ENCODE assay signal across 14 mouse cellular contexts in genomic region chr15:88829791-88830440, GRCm38 (mm10). TPM values are rescaled to one million over a fixed set of nuclear protein-coding genes. Genes with fewer than 3 reads are reported as not detected.
A peak's percentile ranks its signal among the peaks of the same experiment; 100 is the strongest.
DNase-seq lines count a peak whose midpoint lies in the region; ATAC-seq and TF ChIP-seq lines count a peak whose summit lies in the region.
"Had no signal": no experiment of that assay in that cellular context is flagged by ENCODE, and none has a peak within 500 bp of the region (broad histone marks: within the 10 kb centered on the region; RNA-seq: fewer than 3 reads in every experiment).

No protein-coding gene starts in this region.

- peaks cover 39% of the 10 kb centered on the region for H3K4me1 ChIP-seq in heart, postnatal 0 days (ENCODE audit: control insufficient read depth, insufficient read depth)
- no peaks in the 10 kb centered on the region for H3K4me1 ChIP-seq in midbrain, postnatal 0 days (ENCODE audit: insufficient read depth, low read length)
- H3K4me1 ChIP-seq in midbrain, embryonic 15.5 days, result no peaks in the 10 kb centered on the region; the same call in 1 of the 2 replicates

- 0 out of 2 replicates have a peak overlapping the region, but pooled peaks have one; percentile 21 for H3K27ac ChIP-seq in heart, postnatal 0 days (ENCODE audit: low read depth)
- H3K27ac ChIP-seq in midbrain, postnatal 0 days (ENCODE audit: low read depth, low read length), result no peak overlapping the region
- no peak overlapping the region for H3K27ac ChIP-seq in midbrain, embryonic 15.5 days

- H3K4me3 ChIP-seq in heart, postnatal 0 days (ENCODE audit: low read depth, low read length), result no peak overlapping the region
- H3K4me3 ChIP-seq in midbrain, postnatal 0 days (ENCODE audit: low read depth, low read length), result no peak overlapping the region
- no peak overlapping the region for H3K4me3 ChIP-seq in midbrain, embryonic 15.5 days
- H3K4me3 ChIP-seq: erythroblast, embryonic 14.5 days had no signal

- DNase-seq in cerebellum, adult 11-12 months, result peak; percentile 45
- no peak for DNase-seq in heart, postnatal 0 days (ENCODE audit: low spot score)
- DNase-seq in heart, adult 8-10 months (ENCODE audit: low spot score), result no peak
- DNase-seq in midbrain, postnatal 0 days (ENCODE audit: low spot score), result no peak
- no peak for DNase-seq in thymus, postnatal 0 days (ENCODE audit: low spot score)
- DNase-seq in urinary bladder, postnatal 14 days (ENCODE audit: low spot score), result no peak
- DNase-seq: B cell, adult 2 months had no signal

- H3K9ac ChIP-seq in heart, postnatal 0 days (replicated peaks; ENCODE audit: low read depth, low read length), result no peak overlapping the region
- H3K9ac ChIP-seq in midbrain, postnatal 0 days (replicated peaks; ENCODE audit: low read length, poor library complexity, severe bottlenecking), result no peak overlapping the region
- H3K9ac ChIP-seq in midbrain, embryonic 15.5 days, result no peak overlapping the region

- H3K4me2 ChIP-seq in heart, postnatal 0 days (ENCODE audit: low read depth, low read length), result no peak overlapping the region
- H3K4me2 ChIP-seq in midbrain, postnatal 0 days (ENCODE audit: low read depth, low read length, poor library complexity, severe bottlenecking), result no peak overlapping the region
- H3K4me2 ChIP-seq in midbrain, embryonic 15.5 days, result no peak overlapping the region

- 53% methylated on average over 6 of the region's 6 CpGs for WGBS in heart, postnatal 0 days
- 76% methylated on average over 6 of the region's 6 CpGs for WGBS in midbrain, postnatal 0 days
- WGBS in midbrain, embryonic 15.5 days, result 80% methylated on average over 6 of the region's 6 CpGs

- peaks cover 18% of the 10 kb centered on the region for H3K36me3 ChIP-seq in heart, postnatal 0 days (replicated peaks; ENCODE audit: control insufficient read depth, insufficient read depth, low read length)
- peaks cover 23% of the 10 kb centered on the region for H3K36me3 ChIP-seq in midbrain, postnatal 0 days (ENCODE audit: insufficient read depth, low read length)
- H3K36me3 ChIP-seq in midbrain, embryonic 15.5 days (replicated peaks), result peaks cover 13% of the 10 kb centered on the region

- no peaks in the 10 kb centered on the region for H3K9me3 ChIP-seq in heart, postnatal 0 days (replicated peaks; ENCODE audit: control insufficient read depth, low read length)
- H3K9me3 ChIP-seq in midbrain, postnatal 0 days (ENCODE audit: low read length), result no peaks in the 10 kb centered on the region
- no peaks in the 10 kb centered on the region for H3K9me3 ChIP-seq in midbrain, embryonic 15.5 days

- ATAC-seq in cerebellum, adult (ENCODE audit: insufficient number of reproducible peaks, low FRiP score, low TSS enrichment), result no peak
- no peak for ATAC-seq in heart, postnatal 0 days (ENCODE audit: insufficient read depth, low read depth)
- ATAC-seq in midbrain, postnatal 0 days (ENCODE audit: low FRiP score), result no peak
- no peak for ATAC-seq in midbrain, embryonic 15.5 days (replicated peaks)
- ATAC-seq: activated CD4-positive, CD25-positive, alpha-beta regulatory T cell, adult 4 months; intestine, postnatal 0 days; lung, postnatal 0 days; midbrain, embryonic 16.5 days had no signal

- H3K27me3 ChIP-seq in heart, postnatal 0 days (ENCODE audit: control insufficient read depth, insufficient read depth, low read length), result no peaks in the 10 kb centered on the region
- H3K27me3 ChIP-seq in midbrain, postnatal 0 days (ENCODE audit: insufficient read depth, low read length), result no peaks in the 10 kb centered on the region
- H3K27me3 ChIP-seq in midbrain, embryonic 15.5 days (replicated peaks), result no peaks in the 10 kb centered on the region

- no peak for TF ChIP-seq EP300 in heart, postnatal 0 days (IDR thresholded peaks at IDR 0.05; ENCODE audit: low read depth)

- no peak for TF ChIP-seq CTCF in heart, postnatal 0 days (IDR thresholded peaks at IDR 0.05; ENCODE audit: low read depth)
- TF ChIP-seq CTCF in midbrain, postnatal 0 days (IDR thresholded peaks at IDR 0.05), result 0 out of 2 replicates have a peak, but pooled peaks have one; percentile 2

RNA-seq across cellular contexts. Expression of gene Creld2, which starts 10.5 kb away (rescaled TPM):
- 23.3 and 24.0 TPM in 2 replicates for total RNA-seq in heart, postnatal 0 days (2014; rRNA removed; ENCODE audit: low replicate concordance)
- 26.3 and 35.3 TPM in 2 replicates for polyA plus RNA-seq in heart, postnatal 0 days (2015; fragmentation: Nextera tagmentation; extraction: Ambion mirVana)
- 10 to 100 TPM; 17.2 to 28.0 (median 21.1) TPM for total RNA-seq in heart, adult 8-10 months (2022)
- 25.4 and 31.5 TPM in 2 replicates for total RNA-seq in midbrain, postnatal 0 days (2014; rRNA removed)
- 38.2 and 41.7 TPM in 2 replicates for polyA plus RNA-seq in midbrain, postnatal 0 days (2015; fragmentation: Nextera tagmentation; extraction: Ambion mirVana)
- polyA plus RNA-seq in midbrain, embryonic 15.5 days (2015; fragmentation: Nextera tagmentation; extraction: Ambion mirVana), result 60.7 and 69.3 TPM in 2 replicates
- polyA plus RNA-seq in thymus, postnatal 0 days (2015; fragmentation: Nextera tagmentation; extraction: Ambion mirVana), result 63.6 and 78.9 TPM in 2 replicates

RNA-seq across cellular contexts. Expression of gene Alg12, which starts 10.8 kb away (rescaled TPM):
- total RNA-seq in heart, postnatal 0 days (2014; rRNA removed; ENCODE audit: low replicate concordance), result 19.5 and 21.8 TPM in 2 replicates
- polyA plus RNA-seq in heart, postnatal 0 days (2015; fragmentation: Nextera tagmentation; extraction: Ambion mirVana), result 6.4 and 6.5 TPM in 2 replicates
- 10 to 100 TPM in 2 of 4 experiments, 1 to 10 TPM in 2; 7.4 to 10.3 (median 9.9) TPM for total RNA-seq in heart, adult 8-10 months (2022)
- total RNA-seq in midbrain, postnatal 0 days (2014; rRNA removed), result 9.3 and 11.5 TPM in 2 replicates
- polyA plus RNA-seq in midbrain, postnatal 0 days (2015; fragmentation: Nextera tagmentation; extraction: Ambion mirVana), result 5.5 and 7.0 TPM in 2 replicates
- polyA plus RNA-seq in midbrain, embryonic 15.5 days (2015; fragmentation: Nextera tagmentation; extraction: Ambion mirVana), result 9.4 and 9.6 TPM in 2 replicates
- polyA plus RNA-seq in thymus, postnatal 0 days (2015; fragmentation: Nextera tagmentation; extraction: Ambion mirVana), result 6.4 and 7.4 TPM in 2 replicates

RNA-seq across cellular contexts. Expression of gene Pim3, which starts 32.1 kb away (rescaled TPM):
- total RNA-seq in heart, postnatal 0 days (2014; rRNA removed; ENCODE audit: low replicate concordance), result 98.4 and 139 TPM in 2 replicates
- polyA plus RNA-seq in heart, postnatal 0 days (2015; fragmentation: Nextera tagmentation; extraction: Ambion mirVana), result 50.6 and 71.1 TPM in 2 replicates
- total RNA-seq in heart, adult 8-10 months (2022), result 100 to 1,000 TPM in 1 of 4 experiments, 10 to 100 TPM in 3; 70.8 to 183 (median 86.1) TPM
- 78.0 and 95.4 TPM in 2 replicates for total RNA-seq in midbrain, postnatal 0 days (2014; rRNA removed)
- 69.1 and 72.5 TPM in 2 replicates for polyA plus RNA-seq in midbrain, postnatal 0 days (2015; fragmentation: Nextera tagmentation; extraction: Ambion mirVana)
- polyA plus RNA-seq in midbrain, embryonic 15.5 days (2015; fragmentation: Nextera tagmentation; extraction: Ambion mirVana), result 69.0 and 72.4 TPM in 2 replicates
- polyA plus RNA-seq in thymus, postnatal 0 days (2015; fragmentation: Nextera tagmentation; extraction: Ambion mirVana), result 40.2 and 43.8 TPM in 2 replicates
